Mouse (Mus musculus) MEL (cell line): ENCODE measurements around the gene Bcl3.

Experiments used
- CTCF ChIP-seq, 3 experiments: IDR thresholded peaks in 2 of 3; conservative IDR thresholded peaks in 1 of 3; 2 replicates each; pipeline ENCODE4 v1.5.1; 2011 to 2012; ENCODE audit warnings: low read length in 3 of 3, low read depth in 2 of 3, mild to moderate bottlenecking in 2 of 3, improper control_type of control experiment in 1 of 3, inconsistent platforms in 1 of 3, mixed read lengths in 1 of 3, moderate library complexity in 1 of 3; ENCODE audit not compliant: control insufficient read depth in 1 of 3, insufficient read depth in 1 of 3, poor library complexity in 1 of 3, severe bottlenecking in 1 of 3
- E2F4 ChIP-seq: IDR thresholded peaks from 2 replicates; pipeline ENCODE4 v1.6.1; 2011; ENCODE audit warnings: low read depth, low read length, improper control_type of control experiment, borderline replicate concordance
- MAX ChIP-seq: IDR thresholded peaks from 2 replicates; pipeline ENCODE4 v1.6.1; 2011; ENCODE audit warnings: low read length, improper control_type of control experiment
- MYC ChIP-seq: IDR thresholded peaks from 2 replicates; pipeline ENCODE4 v1.6.1; 2011; ENCODE audit warnings: low read depth, mild to moderate bottlenecking, low read length, improper control_type of control experiment, moderate library complexity
- POLR2A ChIP-seq, 2 experiments: IDR thresholded peaks; 2 replicates each; pipeline ENCODE4 v1.6.1; 2011 to 2012; ENCODE audit warnings: low read length in 2 of 2, mild to moderate bottlenecking in 2 of 2, control low read depth in 1 of 2, improper control_type of control experiment in 1 of 2, low read depth in 1 of 2, moderate library complexity in 1 of 2; ENCODE audit not compliant: control insufficient read depth in 1 of 2, insufficient read depth in 1 of 2, poor library complexity in 1 of 2
- ZNF384 ChIP-seq: IDR thresholded peaks from 2 replicates; pipeline ENCODE4 v1.6.1; 2012; ENCODE audit warnings: low read depth, mild to moderate bottlenecking, inconsistent platforms, low read length, improper control_type of control experiment

DNA sequence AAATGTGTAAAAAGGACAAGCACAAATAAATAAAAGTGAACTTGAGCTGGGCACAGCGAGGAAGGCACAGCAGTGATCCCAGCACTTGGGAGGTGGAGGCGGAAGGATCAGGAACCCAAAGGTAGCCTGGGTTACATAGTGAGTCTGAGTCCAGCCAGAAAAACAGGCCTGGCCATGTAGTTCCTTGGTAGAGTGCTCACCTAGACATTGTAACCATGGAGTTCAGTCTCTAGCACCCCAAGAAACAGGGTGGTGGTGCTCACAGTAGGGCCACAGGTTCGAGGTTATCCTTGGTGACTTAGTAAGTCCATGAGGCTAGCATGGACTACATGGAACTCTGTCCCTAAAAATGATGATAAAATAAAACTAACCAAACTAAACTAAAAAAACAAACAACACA, 18.4 kb upstream of the Bcl3 start:
- TF ChIP-seq CTCF (IDR thresholded peaks at IDR 0.05 in 2 of 3, conservative IDR thresholded peaks at IDR 0.05 in 1 of 3; ENCODE audit: control insufficient read depth in 1 of 3, insufficient read depth in 1 of 3, low read depth in 2 of 3, low read length in 3 of 3, poor library complexity in 1 of 3, severe bottlenecking in 1 of 3) (no peak), POLR2A (IDR thresholded peaks at IDR 0.05; ENCODE audit: control insufficient read depth in 1 of 2, insufficient read depth in 1 of 2, low read depth in 1 of 2, low read length in 2 of 2, poor library complexity in 1 of 2) (no peak), ZNF384 (no peak), MAX (no peak), E2F4 (no peak), MYC (no peak)
